Mouse (Mus musculus): Measurements from ENCODE around the gene Arl14. TPM values are rescaled to one million over a fixed set of nuclear protein-coding genes. Genes with fewer than 3 reads are reported as not detected.

Arl14 gene
- polyA plus RNA-seq (2012), result not detected in 2 replicates

DNA sequence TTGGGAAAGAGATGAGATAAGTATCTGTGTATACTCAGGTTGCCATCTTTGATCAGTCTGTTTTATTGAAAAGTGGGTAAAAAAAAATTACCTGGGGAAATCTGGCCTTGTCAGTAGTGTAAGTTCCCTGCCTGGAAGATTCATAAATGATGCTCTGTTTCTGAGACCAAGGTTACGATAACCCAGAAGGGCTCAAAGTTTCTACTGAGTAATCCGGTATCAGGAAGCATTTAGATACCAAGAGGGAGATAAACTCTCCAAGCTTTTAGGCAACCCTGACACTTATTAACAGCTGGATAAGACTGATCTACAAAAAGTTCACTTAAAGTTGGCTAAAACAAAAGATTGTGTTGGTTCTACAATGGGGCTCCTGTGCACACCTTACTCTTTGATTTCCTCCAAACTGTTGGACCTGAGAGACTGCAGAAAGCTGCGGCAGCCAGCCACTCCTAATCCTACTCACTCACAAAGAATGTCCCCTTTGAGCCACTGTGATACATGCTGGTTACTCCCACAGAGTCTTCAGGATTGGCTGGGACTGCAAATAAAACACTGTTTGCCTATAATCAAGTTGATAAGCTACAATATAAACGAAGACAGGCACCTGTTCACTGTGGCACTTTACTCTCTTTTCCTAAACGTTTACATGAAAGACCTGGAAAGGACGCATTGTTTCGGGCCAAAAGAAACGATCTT, at the start of gene Arl14:
Gene Arl14 (plus strand): TSS at position 614 of the 696 bp plus-strand sequence.
- TF ChIP-seq GATA1 (IDR thresholded peaks at IDR 0.05; ENCODE audit: low read length), result no peak

DNA sequence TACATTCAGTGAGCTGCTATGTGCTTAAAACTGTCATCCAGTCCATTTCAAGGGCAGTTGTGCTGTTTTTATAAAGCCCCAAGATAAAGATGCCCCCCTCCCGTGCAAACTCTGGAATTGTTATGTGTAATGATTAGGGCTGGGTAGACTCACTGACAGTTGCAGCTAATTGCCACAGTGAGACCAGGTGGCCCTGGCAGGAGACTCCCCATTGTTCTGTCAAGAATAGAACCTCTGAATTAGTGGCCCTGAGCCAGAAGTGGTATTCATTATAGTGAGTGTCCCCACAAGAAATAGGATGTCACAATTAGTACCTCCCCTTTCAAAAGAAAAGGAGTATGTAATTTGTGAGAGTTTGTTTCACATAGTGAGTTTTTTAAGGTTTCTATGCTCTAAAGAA, 47.0 kb upstream of the Arl14 start:
- TF ChIP-seq GATA1 (IDR thresholded peaks at IDR 0.05; ENCODE audit: low read length), result no peak

DNA sequence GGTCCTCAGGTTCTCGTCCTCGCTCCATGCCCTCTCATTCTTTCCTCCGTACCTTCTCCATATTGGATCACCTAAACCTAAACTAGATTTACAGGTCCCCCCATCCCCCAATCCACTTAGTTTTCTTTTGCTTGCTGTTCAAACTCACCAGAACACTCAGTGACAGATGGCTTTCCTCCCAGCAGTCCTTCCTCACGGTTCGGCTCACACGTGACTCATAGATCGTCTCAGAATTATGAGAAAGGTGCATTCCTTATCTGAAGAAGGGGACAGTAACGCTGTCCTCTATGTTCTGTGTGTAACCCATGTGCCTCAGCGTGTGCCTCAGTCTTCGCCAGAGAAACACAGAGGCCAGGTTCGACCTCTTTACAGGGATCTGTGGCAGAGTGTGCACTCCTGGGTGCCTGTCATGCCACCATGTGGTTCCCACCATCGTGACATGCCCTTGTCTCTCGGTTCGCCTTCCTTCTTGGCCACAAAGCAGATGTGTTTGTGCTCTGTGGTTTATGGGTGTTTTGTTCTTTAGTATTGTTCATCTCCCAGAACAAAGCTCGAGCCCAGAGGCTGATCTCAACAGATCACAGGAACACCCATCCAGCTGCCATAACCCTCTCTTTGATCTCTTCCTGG, 44.9 kb upstream of the Arl14 start:
- TF ChIP-seq GATA1 (IDR thresholded peaks at IDR 0.05; ENCODE audit: low read length), result no peak

DNA sequence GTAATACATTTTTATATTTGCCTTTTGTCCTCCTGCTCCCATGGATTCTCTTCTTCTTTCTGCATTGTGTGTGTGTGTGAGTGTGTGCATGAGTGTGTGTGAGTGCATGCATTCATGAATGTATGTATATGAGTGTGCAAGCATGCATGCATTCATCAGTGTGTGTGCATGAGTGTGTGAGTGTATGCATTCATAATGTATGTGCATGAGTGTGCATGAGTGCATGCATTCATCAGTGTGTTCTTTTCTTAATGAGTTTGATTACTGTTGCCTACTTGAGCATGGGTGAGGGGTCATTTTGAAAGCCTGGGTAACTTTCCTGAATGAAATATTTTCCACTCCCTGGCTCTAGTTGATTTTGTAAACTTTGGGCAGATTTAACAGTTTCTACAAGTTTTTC, 44.3 kb upstream of the Arl14 start:
- TF ChIP-seq GATA1 (IDR thresholded peaks at IDR 0.05; ENCODE audit: low read length), result no peak

DNA sequence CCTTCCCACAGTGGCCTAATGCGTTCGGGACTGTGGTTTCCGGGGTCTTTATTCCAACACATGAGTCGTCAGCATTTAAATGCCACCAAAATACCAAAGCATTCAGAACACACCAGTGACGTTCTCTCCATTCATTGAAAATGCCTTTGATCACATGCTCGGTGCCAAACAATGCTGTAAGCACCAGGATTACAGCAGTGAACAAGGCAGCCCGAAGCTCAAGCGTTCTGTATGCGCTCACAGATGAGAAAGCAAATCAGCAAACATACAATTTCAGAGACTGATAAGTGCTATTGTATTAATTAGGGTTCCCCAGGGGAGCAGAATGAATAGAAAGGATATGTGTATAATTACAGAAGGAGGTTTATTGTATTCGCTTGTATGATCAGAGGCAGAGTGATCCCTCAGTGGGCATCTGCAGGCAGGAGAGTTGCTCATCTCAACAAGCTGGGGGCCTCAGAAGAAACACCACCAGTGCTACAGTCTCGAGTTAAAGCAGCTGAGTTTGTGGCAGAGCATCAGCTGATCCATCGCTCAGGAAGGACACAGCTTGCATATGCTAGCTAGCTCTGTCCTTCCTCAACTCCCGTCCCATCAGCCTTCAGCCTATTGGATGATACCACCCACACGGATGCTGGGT, 43.7 kb upstream of the Arl14 start:
- no peak for TF ChIP-seq GATA1 (IDR thresholded peaks at IDR 0.05; ENCODE audit: low read length)

DNA sequence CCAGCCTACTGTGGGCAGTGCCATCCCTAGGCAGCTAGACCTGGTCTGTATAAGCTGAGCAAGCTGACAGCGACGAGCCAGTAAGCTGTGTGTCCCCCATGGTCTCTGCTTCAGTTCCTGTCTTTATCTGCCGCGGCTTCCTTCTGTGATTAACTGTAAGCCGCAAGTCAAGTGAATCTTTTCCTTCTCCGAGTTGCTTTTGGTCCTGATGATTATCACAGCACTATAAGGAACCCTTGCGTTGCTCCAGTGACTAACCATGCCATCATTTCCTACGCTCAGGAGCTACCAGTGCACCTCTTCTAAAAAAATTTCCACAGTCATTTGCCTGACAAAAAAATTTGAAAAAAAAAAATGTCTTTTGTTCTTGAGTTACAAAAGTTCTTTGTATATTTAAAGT, 40.7 kb upstream of the Arl14 start:
- TF ChIP-seq GATA1 (IDR thresholded peaks at IDR 0.05; ENCODE audit: low read length), result no peak

DNA sequence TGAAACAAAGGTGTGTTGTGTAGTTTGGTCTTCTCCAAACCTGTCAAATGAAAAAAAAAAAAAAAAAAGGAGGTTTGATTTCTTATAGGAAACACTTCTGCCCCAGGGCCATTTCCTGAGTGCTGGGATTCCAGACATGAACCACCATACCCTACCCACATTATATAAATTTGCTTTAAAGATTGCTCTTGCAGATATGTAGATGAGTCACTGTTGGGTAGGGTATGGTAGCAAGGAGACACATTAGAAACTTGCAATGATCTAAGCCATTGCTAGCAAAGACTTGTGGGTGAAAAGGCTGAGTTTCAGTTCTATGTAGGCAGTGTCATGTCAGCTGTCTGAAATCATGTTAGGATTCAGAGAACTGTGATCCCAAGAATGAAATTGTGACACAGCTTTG, 40.0 kb upstream of the Arl14 start:
- TF ChIP-seq GATA1 (IDR thresholded peaks at IDR 0.05; ENCODE audit: low read length), result no peak

DNA sequence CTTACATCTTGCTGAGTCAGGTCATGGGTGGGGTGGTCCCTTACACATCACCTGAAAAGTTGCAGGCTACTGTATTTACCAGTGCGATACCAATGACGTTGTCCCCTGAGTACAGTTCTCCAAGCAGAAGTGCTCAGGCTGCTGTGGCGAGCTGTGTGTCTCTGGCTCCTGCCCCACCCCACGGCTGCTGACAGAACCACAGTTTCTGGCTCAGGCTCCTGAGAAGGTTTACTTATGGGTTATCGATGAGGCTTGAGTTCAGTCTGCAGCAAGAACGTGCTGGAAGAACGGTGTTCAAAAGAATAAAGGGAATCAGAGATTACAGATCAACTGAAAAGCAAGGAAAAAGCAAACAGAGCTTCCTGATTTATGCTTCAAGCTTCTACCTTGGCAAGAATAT, 37.0 kb upstream of the Arl14 start:
- TF ChIP-seq GATA1 (IDR thresholded peaks at IDR 0.05; ENCODE audit: low read length), result no peak

DNA sequence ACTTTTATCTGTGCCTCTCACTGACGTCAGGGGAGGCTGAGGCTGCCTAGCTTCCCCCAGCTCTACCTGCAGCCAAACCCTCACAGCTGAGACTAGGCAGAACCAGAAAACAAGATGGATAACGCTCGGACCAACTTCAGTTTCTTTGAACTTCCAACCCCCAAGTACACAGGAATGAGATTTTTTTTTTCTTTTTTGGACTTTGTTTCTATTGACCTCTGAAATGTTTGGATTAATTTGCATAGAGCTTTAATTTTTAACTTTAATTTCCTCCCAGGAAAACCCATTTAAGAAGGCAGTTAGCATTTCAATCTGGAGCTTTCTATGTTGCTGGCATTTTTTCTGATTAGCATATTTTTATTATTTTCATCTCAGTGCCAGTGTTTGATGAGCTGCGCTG, 36.2 kb upstream of the Arl14 start:
- TF ChIP-seq GATA1 (IDR thresholded peaks at IDR 0.05; ENCODE audit: low read length), result no peak

DNA sequence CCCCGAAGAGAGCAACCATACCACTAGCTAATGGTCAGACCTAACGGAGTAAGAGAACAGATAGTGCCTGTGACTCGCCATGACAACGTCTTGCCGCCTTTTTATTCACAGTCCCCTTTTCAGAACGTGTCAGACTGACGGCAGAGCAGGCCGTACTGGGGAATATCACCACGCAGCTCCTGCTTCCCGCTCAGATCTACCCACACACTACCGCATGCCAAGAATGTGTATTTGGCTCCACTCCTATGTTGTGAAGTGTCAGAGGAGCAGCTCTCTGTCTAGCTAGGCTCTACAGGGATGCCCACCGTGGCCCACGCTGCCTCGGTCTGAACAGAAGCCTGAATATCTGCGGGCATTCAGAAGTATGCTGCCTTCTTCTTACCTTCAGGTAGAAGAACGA, 35.6 kb upstream of the Arl14 start:
- no peak for TF ChIP-seq GATA1 (IDR thresholded peaks at IDR 0.05; ENCODE audit: low read length)

DNA sequence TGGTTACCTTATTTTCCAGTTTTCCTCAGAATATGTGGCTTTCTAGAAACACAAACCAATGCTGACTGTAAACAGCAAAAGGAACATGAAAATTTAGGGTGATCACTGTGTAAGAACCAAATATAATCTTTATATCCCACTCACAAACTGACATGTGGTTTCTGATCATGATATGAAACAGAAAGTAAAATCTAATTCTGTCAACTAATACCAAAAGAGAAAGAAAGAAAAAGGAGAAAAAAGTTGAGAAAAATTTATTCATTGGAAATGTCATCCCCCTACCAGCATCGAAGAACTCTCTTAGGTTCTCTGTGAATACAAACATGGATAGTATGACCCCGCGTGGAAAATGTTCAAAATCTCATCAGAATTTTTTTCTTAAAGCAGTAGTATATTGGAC, 29.2 kb upstream of the Arl14 start:
- TF ChIP-seq GATA1 (IDR thresholded peaks at IDR 0.05; ENCODE audit: low read length), result no peak

DNA sequence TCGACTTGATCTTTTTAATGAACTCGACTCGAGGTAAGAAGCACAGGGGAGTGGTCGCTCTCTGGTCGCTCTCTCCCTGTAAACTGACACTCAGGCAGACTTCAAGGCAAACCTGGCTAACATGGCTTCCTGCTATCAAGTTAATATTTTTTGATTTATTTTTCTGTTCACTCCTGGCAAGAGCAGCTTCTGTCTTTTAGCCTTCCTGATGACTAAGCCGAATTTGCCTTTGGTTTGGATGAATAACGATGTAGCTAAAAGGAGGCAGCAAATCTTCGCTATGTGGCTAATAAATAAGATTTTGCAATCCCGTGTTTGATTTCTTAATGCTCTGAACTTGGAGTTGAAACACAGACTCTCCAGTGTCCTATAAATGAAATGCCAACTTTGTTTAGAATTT, 27.7 kb upstream of the Arl14 start:
- TF ChIP-seq GATA1 (IDR thresholded peaks at IDR 0.05; ENCODE audit: low read length), result no peak

DNA sequence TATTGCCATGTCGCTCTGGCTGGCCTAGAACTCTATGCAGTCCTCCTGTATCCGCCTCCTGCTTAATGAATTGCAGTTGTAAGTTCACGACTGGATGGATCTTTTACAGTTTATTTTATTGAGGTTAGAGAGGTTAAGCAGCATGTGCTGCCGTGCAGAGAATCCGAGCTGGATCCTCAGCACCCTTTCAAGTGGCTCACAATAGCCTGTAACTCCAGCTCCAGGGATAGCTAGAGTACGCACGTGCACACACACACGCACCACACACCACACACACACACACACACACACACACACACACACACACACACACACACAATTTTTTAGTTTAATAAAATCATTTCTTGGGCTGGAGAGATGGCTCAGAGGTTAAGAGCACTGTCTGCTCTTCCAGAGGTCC, 27.0 kb upstream of the Arl14 start:
- no peak for TF ChIP-seq GATA1 (IDR thresholded peaks at IDR 0.05; ENCODE audit: low read length)

DNA sequence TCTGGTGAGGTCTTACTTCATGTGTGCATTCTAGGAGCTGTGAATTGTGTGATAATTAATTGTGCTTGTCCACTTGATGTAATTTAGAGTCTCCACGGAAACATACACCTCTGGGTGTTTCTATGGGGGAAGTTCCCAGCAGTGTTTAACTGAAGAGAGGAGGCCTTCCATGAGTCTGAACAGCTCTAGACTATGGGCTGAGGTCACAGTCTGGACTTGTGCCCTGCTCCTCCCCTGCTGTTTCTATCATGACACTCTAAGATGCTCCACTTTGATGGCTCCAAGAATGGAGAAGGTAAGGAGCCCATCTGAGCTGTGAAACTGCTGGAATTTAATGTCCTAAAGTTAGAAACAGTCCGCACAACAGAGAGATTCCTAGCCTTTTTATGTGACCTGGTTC, 24.1 kb upstream of the Arl14 start:
- TF ChIP-seq GATA1 (IDR thresholded peaks at IDR 0.05; ENCODE audit: low read length), result no peak

DNA sequence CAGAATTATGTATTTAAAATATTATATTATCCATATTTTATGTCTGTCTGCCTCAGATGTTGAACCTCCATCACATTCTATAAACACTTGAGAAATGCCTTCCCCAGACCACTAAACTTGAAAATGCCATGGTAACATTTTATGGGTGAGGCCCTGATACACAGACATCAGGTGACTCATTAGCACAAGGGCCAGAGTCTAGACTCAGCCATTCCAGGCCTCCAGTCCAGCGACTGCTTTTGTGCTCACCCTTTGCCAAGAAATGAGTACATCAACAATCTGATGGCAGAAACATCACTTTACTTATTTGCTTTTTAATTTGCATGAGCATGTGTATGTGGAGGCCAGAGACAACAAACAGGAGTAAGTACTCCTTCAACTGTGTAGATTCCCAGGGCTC, 22.0 kb upstream of the Arl14 start:
- TF ChIP-seq GATA1 (IDR thresholded peaks at IDR 0.05; ENCODE audit: low read length), result no peak

DNA sequence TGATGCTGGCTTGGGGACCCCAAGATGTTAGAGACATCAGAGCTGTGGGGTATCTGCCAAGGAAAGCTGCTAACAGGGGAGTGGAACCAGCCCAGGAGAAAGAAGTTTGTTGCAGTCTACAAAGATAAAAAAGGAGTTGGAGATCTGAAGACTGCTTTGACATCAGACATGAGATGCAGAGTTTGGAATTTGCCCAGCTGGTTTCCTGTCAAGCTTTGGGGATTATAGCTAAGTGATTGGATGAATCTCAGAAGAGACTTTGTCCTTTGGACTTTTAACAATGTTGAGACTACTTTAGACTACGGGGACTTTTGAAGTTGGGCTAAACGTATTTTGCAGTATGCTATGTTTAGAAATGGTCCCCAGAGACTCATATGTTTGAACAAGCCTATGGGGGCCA, 21.0 kb upstream of the Arl14 start:
- no peak for TF ChIP-seq GATA1 (IDR thresholded peaks at IDR 0.05; ENCODE audit: low read length)

DNA sequence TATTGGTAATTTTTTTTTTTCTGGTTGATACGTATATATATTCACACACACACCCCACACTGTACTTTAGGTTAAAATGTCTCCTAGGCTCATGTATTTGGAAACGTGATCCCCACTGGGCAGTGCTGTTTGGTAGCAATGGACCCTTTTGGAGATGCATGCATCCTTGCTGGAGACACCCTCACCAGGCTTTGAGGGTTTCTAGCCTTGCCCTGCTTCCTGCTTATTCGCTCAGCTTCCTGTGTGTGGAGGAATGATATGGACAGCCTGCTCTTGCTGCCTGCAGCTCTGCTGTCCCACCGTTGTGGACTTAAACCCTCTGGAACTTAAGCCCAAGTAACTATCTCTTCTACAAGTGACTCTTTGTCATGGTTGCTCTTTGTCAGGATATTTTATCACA, 19.3 kb upstream of the Arl14 start:
- TF ChIP-seq GATA1 (IDR thresholded peaks at IDR 0.05; ENCODE audit: low read length), result no peak
